Mouse (Mus musculus) bone marrow, adult 2 months (tissue): ENCODE measurements at regions not wholly inside any gene's neighbourhood (a gene's known extent, or its start where the extent isn't known, plus 50 kb on each side); places are given as distances from the start of the nearest gene placed in this dataset.

Experiments
- H3K27ac ChIP-seq: fragments of 200-500 bp; 2 replicates; pipeline ENCODE4 v1.5.1; 2012; ENCODE audit warnings: low read depth, mild to moderate bottlenecking, control low read depth, inconsistent platforms, low read length; ENCODE audit not compliant: control insufficient read depth, poor library complexity, insufficient read depth
- H3K4me1 ChIP-seq: fragments of 200-500 bp; 2 replicates; pipeline ENCODE4 v1.6.1; 2011; ENCODE audit warnings: low read length; ENCODE audit not compliant: control insufficient read depth, insufficient read depth
- H3K4me3 ChIP-seq: fragments of 200-500 bp; replicated peaks from 2 replicates; pipeline ENCODE3; 2011; ENCODE audit warnings: mild to moderate bottlenecking, low read depth, low read length, control low read depth; ENCODE audit not compliant: control insufficient read depth
- CTCF ChIP-seq: fragments of 200-500 bp; IDR thresholded peaks from 2 replicates; pipeline ENCODE4 v1.5.1; 2011; ENCODE audit warnings: low read length, control low read depth; ENCODE audit not compliant: control insufficient read depth, insufficient read depth
- POLR2A ChIP-seq: fragments of 200-500 bp; IDR thresholded peaks from 2 replicates; pipeline ENCODE4 v1.6.1; 2011; ENCODE audit warnings: low read depth, mild to moderate bottlenecking, control low read depth, low read length, borderline replicate concordance; ENCODE audit not compliant: control insufficient read depth
- WGBS: fragments of 180-500 bp; shearing (Covaris S2); methylation state at CpG from one replicate; pipeline ENCODE4 v1.1.7; 2018; 5-methylcytosine and 5-hydroxymethylcytosine counted together

DNA sequence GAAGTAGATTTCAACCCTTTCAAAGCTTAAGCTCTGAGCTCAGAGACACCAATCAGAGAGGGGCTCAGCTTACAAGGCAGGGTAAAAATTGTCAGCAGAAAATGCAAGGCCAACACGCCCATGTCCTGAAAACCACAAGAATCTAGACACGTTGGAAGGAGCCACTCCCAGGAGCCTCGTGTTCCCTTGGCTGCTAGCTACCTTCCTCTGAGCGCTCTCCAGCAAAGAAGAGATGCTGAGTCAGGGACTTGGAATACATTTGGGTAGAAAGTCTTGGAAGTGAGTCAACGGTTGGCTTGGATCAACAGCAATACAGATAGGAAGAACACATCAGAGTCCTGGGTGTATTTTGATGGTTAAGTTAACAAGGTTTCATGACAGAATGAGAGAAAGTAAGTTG is 255.5 kb downstream of the Wdr11 start:
- 56% methylated on average over 5 of the region's 5 CpGs for WGBS
- no peak overlapping the region for H3K27ac ChIP-seq
- no peak overlapping the region for H3K4me3 ChIP-seq
- H3K4me1 ChIP-seq: no peaks in the 10 kb centered on the region
- TF ChIP-seq POLR2A (no peak), CTCF (no peak)

DNA sequence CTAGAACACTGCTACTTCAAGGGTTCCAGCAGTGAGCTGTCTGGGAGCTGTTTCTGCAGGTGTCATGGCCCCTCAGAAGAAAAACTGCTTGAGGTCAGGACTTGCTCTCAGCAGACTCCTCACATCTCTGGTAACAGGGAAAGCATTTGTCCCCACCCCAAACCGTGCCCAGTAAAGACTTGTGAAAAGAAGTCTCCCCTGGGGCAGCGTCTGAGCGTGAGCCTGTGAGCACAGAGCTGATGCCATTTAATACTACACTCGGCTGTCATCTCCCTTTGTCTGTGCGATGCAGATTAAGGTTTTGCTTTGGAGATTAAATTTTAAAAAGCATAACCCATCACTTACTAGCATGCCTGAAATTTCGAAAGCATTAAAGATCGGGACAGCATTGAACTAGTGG is 261.9 kb downstream of the Wdr11 start:
- 69% methylated on average over 7 of the region's 7 CpGs for WGBS
- no peak overlapping the region for H3K27ac ChIP-seq
- H3K4me1 ChIP-seq: no peaks in the 10 kb centered on the region
- TF ChIP-seq CTCF (no peak), POLR2A (no peak)
- H3K4me3 ChIP-seq: no peak overlapping the region

DNA sequence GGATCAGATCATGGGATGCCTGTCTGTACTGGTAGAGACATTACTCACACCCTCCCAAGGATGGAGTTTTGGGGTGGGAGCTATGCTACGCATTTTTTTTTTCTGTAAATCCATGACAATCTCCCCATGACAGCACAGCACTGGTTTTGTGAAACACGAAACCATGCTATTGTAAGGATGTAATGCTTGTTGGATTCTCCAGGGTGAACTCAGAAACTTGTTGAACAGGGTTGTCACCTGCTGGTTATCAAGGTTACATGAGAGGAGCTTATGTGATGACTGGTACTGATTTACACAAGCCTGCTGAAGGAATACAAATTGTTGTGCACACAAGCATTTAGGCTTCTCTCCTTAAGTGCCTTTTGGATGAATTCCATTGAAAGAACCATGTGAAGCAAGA is 263.3 kb downstream of the Wdr11 start:
- H3K4me1 ChIP-seq: no peaks in the 10 kb centered on the region
- 72% methylated on average over 2 of the region's 2 CpGs for WGBS
- H3K4me3 ChIP-seq: no peak overlapping the region
- TF ChIP-seq POLR2A (no peak), CTCF (no peak)
- H3K27ac ChIP-seq: no peak overlapping the region

DNA sequence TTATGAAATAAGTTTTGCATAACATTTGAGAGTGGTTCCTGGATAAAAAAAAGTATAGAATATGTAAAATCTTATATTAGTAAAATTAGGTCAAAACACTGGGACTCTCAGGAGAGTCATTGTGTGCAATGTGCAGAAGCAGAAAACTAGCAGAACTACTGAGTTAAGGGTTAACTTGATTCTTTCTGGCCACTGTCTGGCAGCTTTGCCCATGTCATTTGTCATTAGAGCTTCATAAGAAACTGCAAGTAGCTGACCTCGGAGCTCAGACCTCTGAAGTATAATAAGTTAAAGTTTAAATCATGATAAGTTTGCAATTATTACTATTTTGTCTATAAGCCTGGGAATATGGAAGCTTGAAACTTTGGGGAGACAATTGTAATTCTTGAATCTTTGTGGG is 271.3 kb downstream of the Wdr11 start:
- WGBS: 23% methylated on average over 1 of the region's 1 CpGs
- Histone ChIP-seq H3K27ac (no peak overlapping the region), H3K4me3 (no peak overlapping the region), H3K4me1 (no peaks in the 10 kb centered on the region)
- TF ChIP-seq POLR2A (no peak), CTCF (no peak)

DNA sequence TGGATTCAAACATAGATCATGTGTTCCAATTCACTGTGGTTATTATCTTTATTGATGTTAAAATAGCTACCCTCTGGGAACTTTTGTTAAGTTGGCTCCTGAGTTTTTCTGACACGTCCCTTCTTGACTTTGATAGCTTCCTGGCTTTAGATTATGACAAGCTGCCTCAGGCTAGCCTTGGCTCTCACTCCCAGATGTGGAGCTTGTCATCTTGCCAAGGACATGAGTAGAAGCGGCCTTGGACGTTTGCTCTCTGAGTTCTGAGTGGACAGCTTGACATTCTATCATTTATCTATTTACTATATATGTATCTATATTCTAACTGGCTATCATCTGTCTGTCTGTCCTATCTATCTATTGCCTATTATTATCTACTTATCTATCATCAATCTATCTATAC is 273.9 kb downstream of the Wdr11 start:
- no peaks in the 10 kb centered on the region for H3K4me1 ChIP-seq
- no peak overlapping the region for H3K4me3 ChIP-seq
- H3K27ac ChIP-seq: no peak overlapping the region
- WGBS: 72% methylated on average over 3 of the region's 3 CpGs
- TF ChIP-seq CTCF: no peak
- TF ChIP-seq POLR2A: no peak

DNA sequence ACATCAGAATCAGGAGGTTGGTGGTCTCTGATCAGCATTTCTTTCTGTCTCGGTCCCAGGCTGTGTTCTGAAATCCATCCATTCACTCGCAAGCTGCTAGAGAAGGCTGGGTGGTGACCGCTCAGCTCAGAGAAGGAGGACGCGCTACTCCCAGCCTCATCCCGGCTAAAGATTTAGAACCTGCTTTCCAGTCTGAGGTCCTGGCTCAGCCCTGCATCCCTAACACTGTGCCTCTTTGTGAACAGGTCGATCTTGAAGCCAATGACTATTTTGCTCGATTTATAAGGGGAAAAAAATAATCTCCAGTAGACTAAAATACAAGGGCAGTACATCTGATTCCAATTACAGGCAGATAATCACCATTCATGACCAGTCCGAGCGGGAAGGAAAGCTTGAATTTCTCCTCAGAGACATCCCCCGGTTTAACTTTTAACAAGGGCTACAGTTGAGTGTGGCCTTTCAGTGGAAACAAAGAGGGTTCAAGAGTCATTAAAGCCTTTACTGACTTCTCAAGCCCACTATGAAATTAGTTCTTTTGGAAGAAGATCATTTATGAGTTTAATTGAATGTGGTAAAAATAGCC is 280.6 kb downstream of the Wdr11 start:
- Histone ChIP-seq H3K4me1 (no peaks in the 10 kb centered on the region), H3K27ac (no peak overlapping the region), H3K4me3 (no peak overlapping the region)
- TF ChIP-seq POLR2A (no peak), CTCF (no peak)
- WGBS: 78% methylated on average over 11 of the region's 11 CpGs

DNA sequence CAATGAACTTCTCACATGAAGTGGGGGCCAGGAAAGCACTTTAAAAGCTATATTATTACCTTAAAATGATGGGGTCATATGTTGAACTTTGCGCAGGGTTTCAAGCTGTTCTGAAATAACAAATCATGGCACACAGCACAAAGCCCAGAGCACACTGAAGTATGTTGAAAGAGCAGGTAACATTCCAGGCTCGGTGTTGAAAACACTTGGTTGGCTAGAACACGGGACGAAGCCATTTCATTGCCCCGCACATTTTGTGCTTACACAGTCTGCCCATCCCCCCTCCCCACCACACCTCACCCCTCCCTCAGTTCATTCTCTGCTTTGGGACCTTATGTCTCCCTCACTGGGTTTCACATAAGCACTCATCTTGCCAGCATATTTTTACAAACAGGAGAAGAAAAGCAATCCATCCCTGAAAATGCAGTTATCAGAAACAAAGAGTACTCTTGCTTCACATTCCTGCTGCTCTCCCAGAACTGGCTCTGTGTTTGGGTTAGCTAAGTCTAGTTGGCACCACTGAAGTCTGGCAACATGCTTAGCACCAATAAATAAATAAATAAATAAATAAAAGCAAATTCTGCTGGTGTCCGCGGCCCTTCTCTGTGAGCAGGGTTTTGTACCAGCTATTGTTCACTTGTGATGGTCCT is 284.7 kb downstream of the Wdr11 start:
- TF ChIP-seq CTCF: no peak
- no peak for TF ChIP-seq POLR2A
- 89% methylated on average over 7 of the region's 7 CpGs for WGBS
- Histone ChIP-seq H3K4me1 (no peaks in the 10 kb centered on the region), H3K4me3 (no peak overlapping the region), H3K27ac (no peak overlapping the region)

DNA sequence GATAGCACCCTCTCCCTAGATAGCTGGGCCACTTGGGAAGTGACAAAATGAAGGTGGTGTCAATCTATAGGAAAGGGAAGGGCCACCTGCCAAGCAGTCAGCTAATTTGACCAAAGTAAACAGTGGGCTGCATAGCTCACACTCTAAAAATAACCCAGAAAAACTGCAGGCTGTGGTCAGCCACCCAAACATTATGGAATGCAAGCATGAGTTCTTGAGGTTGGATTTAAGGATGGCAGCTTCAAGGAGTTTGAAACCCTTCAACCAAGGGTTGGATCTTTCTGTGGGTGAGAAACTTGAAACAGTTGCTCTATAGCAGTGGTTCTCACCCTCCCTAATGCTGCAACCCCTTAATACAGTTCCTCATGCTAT is 285.2 kb downstream of the Wdr11 start:
- Histone ChIP-seq H3K4me1 (no peaks in the 10 kb centered on the region), H3K27ac (no peak overlapping the region), H3K4me3 (no peak overlapping the region)
- TF ChIP-seq CTCF: no peak
- TF ChIP-seq POLR2A: no peak

DNA sequence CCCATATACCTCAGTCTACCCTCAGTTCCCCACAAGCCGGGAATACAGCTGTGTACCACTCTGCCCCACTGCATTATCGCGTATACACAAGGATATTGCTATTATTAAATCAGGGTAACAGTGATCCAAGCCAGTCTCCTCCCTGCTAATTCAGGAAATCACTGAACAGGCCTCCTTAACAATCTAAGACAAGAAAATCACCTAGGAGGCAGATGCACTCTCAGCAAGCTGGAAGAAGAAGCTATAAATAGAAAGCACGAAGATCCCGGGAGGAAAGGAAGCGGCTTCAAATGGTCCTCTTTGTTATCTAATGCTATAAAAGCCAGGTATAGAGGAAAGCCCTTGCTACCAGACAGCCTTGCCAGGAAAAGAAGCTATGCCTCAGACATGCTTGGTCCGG is 304.6 kb downstream of the Wdr11 start:
- H3K4me3 ChIP-seq: no peak overlapping the region
- TF ChIP-seq CTCF (no peak), POLR2A (no peak)
- no peak overlapping the region for H3K27ac ChIP-seq
- WGBS: 63% methylated on average over 7 of the region's 7 CpGs
- no peaks in the 10 kb centered on the region for H3K4me1 ChIP-seq
